Mouse (Mus musculus) intestine, embryonic 15.5 days (tissue): ENCODE results near the gene Flvcr2. TPM values are rescaled to one million over a fixed set of nuclear protein-coding genes. Genes with fewer than 3 reads are reported as not detected.

Source experiments
- ATAC-seq: fragments of 200-750 bp; cut with Nextera tagmentation; 2 replicates; pipeline ENCODE4 v1.8.0; 2017; ENCODE audit warnings: moderate TSS enrichment, moderate library complexity
- H3K27ac ChIP-seq: fragments of 300-500 bp; sonication (generic); 2 replicates; pipeline ENCODE4 v1.5.1; 2015; ENCODE audit warnings: mild to moderate bottlenecking, inconsistent platforms
- H3K27me3 ChIP-seq: fragments of 300-500 bp; sonication (generic); replicated peaks from 2 replicates; pipeline ENCODE4 v1.6.1; 2015; ENCODE audit warnings: inconsistent platforms
- H3K36me3 ChIP-seq: fragments of 300-500 bp; sonication (generic); 2 replicates; pipeline ENCODE4 v1.6.1; 2015; ENCODE audit warnings: inconsistent platforms
- H3K4me1 ChIP-seq: fragments of 300-500 bp; sonication (generic); replicated peaks from 2 replicates; pipeline ENCODE4 v1.6.1; 2015; ENCODE audit warnings: inconsistent platforms
- H3K4me2 ChIP-seq: fragments of 300-500 bp; sonication (generic); replicated peaks from 2 replicates; pipeline ENCODE4 v1.6.1; 2015; ENCODE audit warnings: mild to moderate bottlenecking, inconsistent platforms
- H3K4me3 ChIP-seq: fragments of 300-500 bp; sonication (generic); replicated peaks from 2 replicates; pipeline ENCODE4 v1.5.1; 2015; ENCODE audit warnings: inconsistent platforms
- H3K9ac ChIP-seq: fragments of 300-500 bp; sonication (generic); 2 replicates; pipeline ENCODE4 v1.6.1; 2015; ENCODE audit warnings: inconsistent platforms
- H3K9me3 ChIP-seq: fragments of 300-500 bp; sonication (generic); 2 replicates; pipeline ENCODE4 v1.6.1; 2016; ENCODE audit warnings: inconsistent platforms
- WGBS: fragments of 180-500 bp; shearing (Covaris S2); methylation state at CpG from one replicate; pipeline ENCODE4 v1.1.7; 2015; 5-methylcytosine and 5-hydroxymethylcytosine counted together
- polyA plus RNA-seq: library from polyadenylated mRNA; unstranded; fragments of >200 nt; fragmentation: Nextera tagmentation; extraction: Ambion mirVana; gene quantifications from 2 replicates; pipeline ENCODE4 v1.2.1, GENCODE M21; 2015

Gene Flvcr2
- polyA plus RNA-seq, 1 experiment from 2014 or later = 2.4 TPM

- no peak for ATAC-seq
- no peaks in the 10 kb centered on the region for H3K36me3 ChIP-seq
- no peaks in the 10 kb centered on the region for H3K9me3 ChIP-seq
- 88% methylated on average over 12 of the region's 12 CpGs for WGBS
- no peak overlapping the region for H3K4me3 ChIP-seq
- H3K27ac ChIP-seq = no peak overlapping the region
- no peaks in the 10 kb centered on the region for H3K27me3 ChIP-seq
- H3K4me2 ChIP-seq = no peak overlapping the region
- H3K9ac ChIP-seq = no peak overlapping the region
- H3K4me1 ChIP-seq = peaks cover 17% of the 10 kb centered on the region
Observed at GRCm38 (mm10) chr12:85708556-85708955, 37.8 kb upstream of the Flvcr2 start.

- H3K27ac ChIP-seq = no peak overlapping the region
- WGBS = 76% methylated on average over 7 of the region's 7 CpGs
- H3K9ac ChIP-seq = no peak overlapping the region
- peaks cover 8% of the 10 kb centered on the region for H3K4me1 ChIP-seq
- H3K4me2 ChIP-seq = no peak overlapping the region
- no peak overlapping the region for H3K4me3 ChIP-seq
- no peaks in the 10 kb centered on the region for H3K27me3 ChIP-seq
- H3K36me3 ChIP-seq = no peaks in the 10 kb centered on the region
- no peaks in the 10 kb centered on the region for H3K9me3 ChIP-seq
- no peak for ATAC-seq
Observed at GRCm38 (mm10) chr12:85710695-85711094, 35.6 kb upstream of the Flvcr2 start.

GRCm38 (mm10) chr12:85712587-85712986 is 33.8 kb upstream of the Flvcr2 start:
- H3K9me3 ChIP-seq = no peaks in the 10 kb centered on the region
- H3K4me3 ChIP-seq = no peak overlapping the region
- no peaks in the 10 kb centered on the region for H3K4me1 ChIP-seq
- WGBS = 85% methylated on average over 2 of the region's 2 CpGs
- no peak for ATAC-seq
- no peak overlapping the region for H3K9ac ChIP-seq
- no peak overlapping the region for H3K27ac ChIP-seq
- H3K27me3 ChIP-seq = no peaks in the 10 kb centered on the region
- H3K4me2 ChIP-seq = no peak overlapping the region
- no peaks in the 10 kb centered on the region for H3K36me3 ChIP-seq

- no peak overlapping the region for H3K4me3 ChIP-seq
- H3K9ac ChIP-seq = no peak overlapping the region
- H3K27me3 ChIP-seq = no peaks in the 10 kb centered on the region
- no peak overlapping the region for H3K27ac ChIP-seq
- no peak overlapping the region for H3K4me2 ChIP-seq
- no peaks in the 10 kb centered on the region for H3K4me1 ChIP-seq
- H3K9me3 ChIP-seq = no peaks in the 10 kb centered on the region
- no peak for ATAC-seq
- 95% methylated on average over 5 of the region's 5 CpGs for WGBS
- no peaks in the 10 kb centered on the region for H3K36me3 ChIP-seq
Observed at GRCm38 (mm10) chr12:85714126-85714525, 32.2 kb upstream of the Flvcr2 start.

GRCm38 (mm10) chr12:85725306-85725705 is 21.0 kb upstream of the Flvcr2 start:
- H3K4me1 ChIP-seq = 0 out of 2 replicates have a peak, but pooled peaks cover 3% of the 10 kb centered on the region
- H3K27ac ChIP-seq = no peak overlapping the region
- no peak overlapping the region for H3K4me3 ChIP-seq
- H3K36me3 ChIP-seq = no peaks in the 10 kb centered on the region
- H3K4me2 ChIP-seq = no peak overlapping the region
- no peaks in the 10 kb centered on the region for H3K27me3 ChIP-seq
- WGBS = 50% methylated on average over 4 of the region's 4 CpGs
- no peaks in the 10 kb centered on the region for H3K9me3 ChIP-seq
- no peak overlapping the region for H3K9ac ChIP-seq
- ATAC-seq = no peak

GRCm38 (mm10) chr12:85726729-85727397 is 19.5 kb upstream of the Flvcr2 start:
- Histone ChIP-seq H3K9ac (no peak overlapping the region), H3K36me3 (no peaks in the 10 kb centered on the region), H3K9me3 (no peaks in the 10 kb centered on the region), H3K4me3 (no peak overlapping the region), H3K27me3 (no peaks in the 10 kb centered on the region), H3K4me1 (0 out of 2 replicates have a peak, but pooled peaks cover 3% of the 10 kb centered on the region), H3K27ac (no peak overlapping the region), H3K4me2 (no peak overlapping the region)
- WGBS = 52% methylated on average over 6 of the region's 6 CpGs
- ATAC-seq = no peak

- no peaks in the 10 kb centered on the region for H3K9me3 ChIP-seq
- no peak overlapping the region for H3K27ac ChIP-seq
- WGBS = 69% methylated on average over 7 of the region's 7 CpGs
- ATAC-seq = no peak
- H3K4me2 ChIP-seq = no peak overlapping the region
- H3K4me3 ChIP-seq = no peak overlapping the region
- H3K4me1 ChIP-seq = 0 out of 2 replicates have a peak, but pooled peaks cover 3% of the 10 kb centered on the region
- H3K36me3 ChIP-seq = no peaks in the 10 kb centered on the region
- no peak overlapping the region for H3K9ac ChIP-seq
- no peaks in the 10 kb centered on the region for H3K27me3 ChIP-seq
Observed at GRCm38 (mm10) chr12:85728181-85728580, 18.2 kb upstream of the Flvcr2 start.

GRCm38 (mm10) chr12:85729022-85729944 is 17.1 kb upstream of the Flvcr2 start:
- Histone ChIP-seq H3K9me3 (no peaks in the 10 kb centered on the region), H3K9ac (no peak overlapping the region), H3K4me3 (no peak overlapping the region), H3K4me1 (0 out of 2 replicates have a peak, but pooled peaks cover 3% of the 10 kb centered on the region), H3K4me2 (no peak overlapping the region), H3K27me3 (no peaks in the 10 kb centered on the region), H3K27ac (no peak overlapping the region), H3K36me3 (no peaks in the 10 kb centered on the region)
- WGBS = 39% methylated on average over 17 of the region's 17 CpGs
- peak; percentile 17; the same call in 1 of the 2 replicates for ATAC-seq

GRCm38 (mm10) chr12:85729945-85730290 is 16.4 kb upstream of the Flvcr2 start:
- no peaks in the 10 kb centered on the region for H3K27me3 ChIP-seq
- no peak overlapping the region for H3K4me2 ChIP-seq
- H3K36me3 ChIP-seq = no peaks in the 10 kb centered on the region
- no peak for ATAC-seq
- no peaks in the 10 kb centered on the region for H3K9me3 ChIP-seq
- H3K27ac ChIP-seq = no peak overlapping the region
- no peak overlapping the region for H3K4me3 ChIP-seq
- 61% methylated on average over 6 of the region's 6 CpGs for WGBS
- 0 out of 2 replicates have a peak, but pooled peaks cover 3% of the 10 kb centered on the region for H3K4me1 ChIP-seq
- H3K9ac ChIP-seq = no peak overlapping the region

GRCm38 (mm10) chr12:85736203-85736602 is 10.1 kb upstream of the Flvcr2 start:
- Histone ChIP-seq H3K27ac (no peak overlapping the region), H3K4me2 (no peak overlapping the region), H3K4me3 (no peak overlapping the region), H3K9me3 (no peaks in the 10 kb centered on the region), H3K36me3 (no peaks in the 10 kb centered on the region), H3K9ac (no peak overlapping the region), H3K27me3 (no peaks in the 10 kb centered on the region), H3K4me1 (0 out of 2 replicates have a peak, but pooled peaks cover 2% of the 10 kb centered on the region)
- no peak for ATAC-seq
- WGBS = 58% methylated on average over 2 of the region's 2 CpGs

- H3K4me2 ChIP-seq = no peak overlapping the region
- no peaks in the 10 kb centered on the region for H3K36me3 ChIP-seq
- no peak overlapping the region for H3K9ac ChIP-seq
- ATAC-seq = no peak
- H3K9me3 ChIP-seq = no peaks in the 10 kb centered on the region
- no peak overlapping the region for H3K4me3 ChIP-seq
- H3K27ac ChIP-seq = no peak overlapping the region
- WGBS = 85% methylated on average over 3 of the region's 3 CpGs
- no peaks in the 10 kb centered on the region for H3K27me3 ChIP-seq
- H3K4me1 ChIP-seq = 0 out of 2 replicates have a peak, but pooled peaks cover 2% of the 10 kb centered on the region
Observed at GRCm38 (mm10) chr12:85736960-85737359, 9.4 kb upstream of the Flvcr2 start.

- peak; percentile 42 for ATAC-seq
- H3K27me3 ChIP-seq = 0 out of 2 replicates have a peak, but pooled peaks cover 7% of the 10 kb centered on the region
- 17% methylated on average over 21 of the region's 21 CpGs for WGBS
- H3K9ac ChIP-seq = peak overlapping the region; percentile 36
- peak overlapping the region; percentile 91 for H3K4me2 ChIP-seq
- H3K27ac ChIP-seq = no peak overlapping the region
- no peaks in the 10 kb centered on the region for H3K36me3 ChIP-seq
- no peaks in the 10 kb centered on the region for H3K9me3 ChIP-seq
- H3K4me1 ChIP-seq = 0 out of 2 replicates have a peak, but pooled peaks cover 10% of the 10 kb centered on the region
- peak overlapping the region; percentile 46 for H3K4me3 ChIP-seq
Observed at GRCm38 (mm10) chr12:85746696-85747219, 419 bp downstream of the Flvcr2 start.
